Mouse (Mus musculus) frontal cortex, postnatal 36 days (tissue): Measurements from ENCODE around the gene Hba-x.
A peak's percentile ranks its signal among the peaks of the same experiment; 100 is the strongest.
"Not testable (repeated sequence)": the region's sequence is repeated elsewhere in the genome, so short reads cannot be mapped to it uniquely, and the experiment has no call there.

Source experiments
- DNase-seq, 2 experiments: peaks; one replicate each; pipeline ENCODE4 v3.0.0; 2022; ENCODE audit warnings: low spot score in 2 of 2

Hba-x gene

DNA sequence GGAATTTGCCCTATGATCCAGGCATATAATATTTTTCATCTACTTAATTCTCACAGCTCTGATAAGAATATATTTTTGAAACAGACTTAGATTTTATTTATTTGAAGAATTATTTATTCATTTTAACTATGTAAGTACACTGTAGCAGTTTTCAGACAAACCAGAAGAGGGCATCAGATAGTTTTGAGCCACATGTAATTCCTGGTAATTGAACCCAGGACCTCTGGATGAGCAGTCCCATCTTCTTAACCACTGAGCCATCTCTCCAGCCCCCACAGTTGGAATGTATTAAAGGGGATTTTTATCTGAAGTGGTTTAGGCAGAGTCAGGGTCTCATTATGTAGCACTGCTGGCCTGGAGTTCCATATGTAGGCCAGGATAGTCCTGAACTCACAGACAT is 9.7 kb downstream of the Hba-x start:
- DNase-seq, result not testable (repeated sequence)

DNA sequence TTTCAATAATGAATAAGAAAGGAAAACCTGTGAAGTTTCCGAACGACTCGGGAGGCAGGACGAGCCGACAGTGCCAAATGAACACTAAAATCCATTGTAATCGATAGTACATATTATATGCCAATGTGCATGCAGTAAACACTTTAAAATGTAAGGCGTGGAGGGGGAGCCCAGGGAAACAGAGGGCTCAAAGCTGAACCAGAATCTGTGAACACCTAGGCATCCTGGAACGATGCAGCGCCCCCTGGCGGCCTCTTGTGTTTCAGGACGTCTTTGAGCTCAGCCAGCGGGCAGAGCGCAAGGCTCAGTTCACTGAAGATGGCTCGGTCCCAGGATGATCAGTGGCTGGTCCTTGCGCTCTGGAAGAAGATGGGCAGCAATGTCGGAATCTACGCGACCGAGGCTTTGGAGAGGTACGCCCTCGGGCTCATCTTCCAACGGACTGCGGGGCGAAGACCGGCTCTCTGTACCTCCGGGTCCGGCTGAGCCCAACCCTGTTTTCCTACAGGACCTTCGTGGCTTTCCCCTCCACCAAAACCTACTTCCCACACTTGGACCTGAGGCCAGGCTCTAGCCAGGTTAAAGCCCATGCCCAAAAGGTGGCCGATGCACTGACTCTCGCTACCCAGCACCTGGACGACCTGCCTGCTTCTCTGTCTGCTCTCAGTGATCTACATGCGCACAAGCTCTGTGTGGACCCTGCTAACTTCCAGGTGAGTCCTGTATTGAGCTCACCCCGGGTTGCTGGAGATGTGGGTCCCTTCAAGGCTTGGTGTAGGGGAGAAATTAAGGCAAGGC is 10.7 kb downstream of the Hba-x start, which contains the start of gene Hbq1b:
TSS of gene Hbq1b (plus strand) at position 271 of the 798 bp plus-strand sequence.
- peak; percentile 74 to 87 for DNase-seq

DNA sequence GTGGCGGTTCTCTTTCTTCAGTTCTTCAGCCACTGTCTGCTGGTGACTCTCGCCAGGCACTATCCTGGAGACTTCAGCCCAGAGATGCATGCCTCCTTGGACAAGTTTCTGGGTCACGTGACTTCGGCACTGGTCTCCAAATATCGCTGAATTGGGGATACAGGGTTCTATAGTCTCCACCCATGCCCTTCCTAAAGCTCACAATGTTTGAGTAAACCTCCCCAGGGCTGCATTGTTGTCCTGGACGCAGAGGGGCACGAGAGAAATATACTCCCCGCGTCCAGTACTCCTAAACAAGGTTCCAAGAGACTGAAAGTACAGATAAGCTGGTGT is 11.3 kb downstream of the Hba-x start:
- DNase-seq, result no peak

DNA sequence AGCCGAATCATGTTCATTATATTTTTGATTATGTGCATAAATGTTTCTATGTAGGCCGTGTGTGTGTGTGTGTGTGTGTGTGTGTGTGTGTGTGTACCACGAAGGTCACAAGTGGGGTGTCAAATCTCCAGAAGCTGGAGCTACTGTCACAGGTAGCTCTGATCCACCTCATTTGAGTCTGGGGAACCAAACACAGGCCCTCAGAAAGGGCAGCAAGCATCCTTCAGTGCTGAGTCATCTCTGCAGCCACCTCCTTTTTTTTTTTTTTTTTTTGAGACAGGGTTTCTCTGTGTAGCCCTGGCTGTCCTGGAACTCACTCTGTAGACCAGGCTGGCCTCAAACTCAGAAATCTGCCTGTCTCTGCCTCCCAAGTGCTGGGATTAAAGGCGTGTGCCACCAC is 16.6 kb downstream of the Hba-x start:
- not testable (repeated sequence) for DNase-seq

DNA sequence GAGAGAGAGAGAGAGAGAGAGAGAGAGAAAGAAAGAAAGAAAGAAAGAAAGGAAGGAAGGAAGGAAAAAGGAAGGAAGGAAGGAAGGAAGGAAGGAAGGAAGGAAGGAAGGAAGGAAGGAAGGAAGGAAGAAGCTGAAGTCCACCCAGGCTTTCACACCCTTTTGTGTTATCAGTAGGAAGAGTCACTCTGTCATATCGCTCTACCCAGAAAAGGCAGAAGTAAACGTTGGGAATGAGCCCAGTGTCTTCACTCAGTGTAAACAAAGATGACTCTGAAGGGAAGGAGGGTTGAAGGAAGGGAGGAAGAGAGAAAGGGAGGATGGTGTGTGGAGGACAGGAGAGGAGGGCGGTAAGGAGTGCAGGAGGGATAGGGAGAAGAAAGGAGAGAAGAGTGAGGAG is 17.3 kb downstream of the Hba-x start:
- DNase-seq, result not testable (repeated sequence)

DNA sequence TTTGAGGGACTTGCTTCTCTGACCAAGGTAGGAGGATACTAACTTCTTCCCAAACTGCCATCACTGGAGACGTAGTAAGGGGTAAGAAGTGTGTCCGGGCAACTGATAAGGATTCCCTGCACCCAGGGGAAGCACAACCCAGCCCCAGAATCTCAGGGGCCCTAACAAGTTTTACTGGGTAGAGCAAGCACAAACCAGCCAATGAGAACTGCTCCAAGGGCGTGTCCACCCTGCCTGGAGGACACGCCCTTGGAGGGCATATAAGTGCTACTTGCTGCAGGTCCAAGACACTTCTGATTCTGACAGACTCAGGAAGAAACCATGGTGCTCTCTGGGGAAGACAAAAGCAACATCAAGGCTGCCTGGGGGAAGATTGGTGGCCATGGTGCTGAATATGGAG is 20.0 kb downstream of the Hba-x start, which contains the start of gene Hba-a2:
TSS of gene Hba-a2 (plus strand) at position 287 of the 400 bp plus-strand sequence.
- DNase-seq, result not testable (repeated sequence)

DNA sequence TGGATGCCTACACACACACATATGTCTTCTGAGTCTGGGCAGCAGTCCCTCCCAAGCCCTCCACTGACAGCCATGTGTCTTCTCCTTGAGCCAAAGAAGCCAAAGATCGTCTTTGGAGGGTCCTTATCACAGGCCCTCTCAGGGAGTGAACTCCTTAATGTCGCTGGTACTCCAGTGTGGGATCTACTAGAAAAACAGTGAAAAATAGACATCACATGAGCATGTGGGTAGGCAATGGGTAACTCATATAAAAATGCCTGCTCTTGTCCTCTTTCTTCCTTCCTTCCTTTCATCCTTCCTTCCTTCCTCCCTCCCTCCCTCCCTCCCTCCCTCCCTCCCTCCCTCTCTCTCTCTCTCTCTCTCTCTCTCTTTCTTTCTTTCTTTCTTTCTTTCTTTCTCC is 21.2 kb downstream of the Hba-x start:
- not testable (repeated sequence) for DNase-seq

DNA sequence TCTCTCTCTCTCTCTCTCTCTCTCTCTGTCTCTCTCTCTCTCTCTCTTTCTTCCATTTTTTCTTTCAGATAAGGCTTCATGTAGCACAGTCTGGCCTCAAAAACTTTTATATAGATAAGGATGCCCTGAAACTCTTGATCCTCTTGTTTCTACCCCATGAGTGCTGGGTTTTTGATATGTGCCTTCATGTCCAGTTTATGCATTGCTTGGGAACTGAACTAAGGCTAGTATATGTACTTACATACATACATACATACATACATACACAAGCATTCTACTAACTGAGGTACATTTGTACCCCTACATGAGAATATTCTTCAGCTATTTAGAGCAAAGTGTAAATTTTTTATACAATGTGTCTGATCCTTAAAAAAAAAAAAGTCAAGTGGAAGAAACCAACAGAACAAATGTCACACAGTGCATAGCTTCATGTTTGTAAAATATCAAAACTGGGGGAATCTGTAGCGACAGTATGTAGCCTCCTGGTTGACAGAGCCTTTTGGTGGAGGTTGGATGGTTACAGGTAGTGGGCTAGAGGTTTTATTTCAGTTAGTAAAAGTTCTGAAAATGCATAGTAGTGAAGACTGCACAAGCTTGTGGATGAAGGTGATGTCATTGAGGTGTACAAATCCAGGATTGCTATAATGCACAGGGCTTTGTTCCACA is 21.8 kb downstream of the Hba-x start:
- no peak for DNase-seq

DNA sequence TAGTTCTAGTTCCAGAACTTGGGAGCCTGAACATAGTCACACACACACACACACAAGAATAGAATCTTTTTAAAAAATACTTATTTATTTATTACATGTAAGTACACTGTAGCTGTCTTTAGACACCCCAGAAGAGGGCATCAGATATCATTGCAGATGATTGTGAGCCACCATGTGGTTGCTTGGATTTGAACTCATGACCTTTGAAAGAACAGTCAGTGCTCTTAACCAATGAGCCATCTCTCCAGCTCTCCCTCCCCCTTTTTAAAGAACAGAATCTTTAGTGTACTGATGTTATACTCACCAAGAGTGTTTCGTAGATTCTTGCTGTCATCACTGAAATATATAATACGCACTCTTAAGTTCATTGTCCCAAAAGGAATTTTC is 22.3 kb downstream of the Hba-x start:
- no peak for DNase-seq

DNA sequence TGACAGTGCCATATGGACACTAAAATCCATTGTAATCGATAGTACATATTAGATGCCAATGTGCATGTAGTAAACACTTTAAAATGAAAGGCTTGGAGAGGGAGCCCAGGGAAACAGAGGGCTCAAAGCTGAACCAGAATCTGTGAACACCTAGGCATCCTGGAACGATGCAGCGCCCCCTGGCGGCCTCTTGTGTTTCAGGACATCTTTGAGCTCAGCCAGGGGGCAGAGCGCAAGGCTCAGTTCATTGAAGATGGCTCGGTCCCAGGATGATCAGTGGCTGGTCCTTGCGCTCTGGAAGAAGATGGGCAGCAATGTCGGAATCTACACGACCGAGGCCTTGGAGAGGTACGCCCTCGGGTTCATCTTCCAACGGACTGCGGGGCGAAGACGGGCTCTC is 23.7 kb downstream of the Hba-x start, which contains the start of gene Hbq1a:
TSS of gene Hbq1a (plus strand) at position 205 of the 400 bp plus-strand sequence.
- DNase-seq, result peak; percentile 58 to 67

DNA sequence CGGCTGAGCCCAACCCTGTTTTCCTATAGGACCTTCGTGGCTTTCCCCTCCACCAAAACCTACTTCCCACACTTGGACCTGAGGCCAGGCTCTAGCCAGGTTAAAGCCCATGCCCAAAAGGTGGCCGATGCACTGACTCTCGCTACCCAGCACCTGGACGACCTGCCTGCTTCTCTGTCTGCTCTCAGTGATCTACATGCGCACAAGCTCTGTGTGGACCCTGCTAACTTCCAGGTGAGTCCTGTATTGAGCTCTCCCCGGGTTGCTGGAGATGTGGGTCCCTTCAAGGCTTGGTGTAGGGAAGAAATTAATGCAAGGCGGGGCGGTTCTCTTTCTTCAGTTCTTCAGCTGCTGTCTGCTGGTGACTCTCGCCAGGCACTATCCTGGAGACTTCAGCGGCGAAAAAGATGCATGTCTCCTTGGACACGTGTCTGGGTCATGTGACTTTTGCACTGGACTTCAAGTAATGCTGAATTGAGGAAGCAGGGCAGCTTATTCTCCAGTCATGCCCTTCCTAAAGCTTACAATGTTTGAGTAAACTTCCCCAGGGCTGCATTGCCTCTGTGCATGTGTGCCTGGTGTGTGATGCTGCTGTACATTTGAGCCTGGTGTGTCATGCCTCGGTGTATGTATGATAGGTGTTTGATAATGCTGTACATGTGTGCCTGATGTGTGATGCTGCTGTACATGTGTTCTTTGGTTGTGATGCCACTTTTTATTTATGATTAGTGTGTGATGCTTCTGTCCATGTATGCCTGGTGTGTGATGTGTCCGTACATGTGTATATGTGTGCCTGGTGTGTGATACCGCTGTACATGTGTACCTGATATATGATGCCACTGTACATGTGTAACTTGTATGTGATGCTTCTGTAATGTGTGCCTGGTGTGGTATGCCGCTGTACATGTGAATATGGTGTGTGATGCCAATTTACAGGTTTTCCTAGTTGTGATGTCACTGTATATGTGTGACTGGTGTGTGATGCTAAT is 24.4 kb downstream of the Hba-x start:
- DNase-seq, result no peak

DNA sequence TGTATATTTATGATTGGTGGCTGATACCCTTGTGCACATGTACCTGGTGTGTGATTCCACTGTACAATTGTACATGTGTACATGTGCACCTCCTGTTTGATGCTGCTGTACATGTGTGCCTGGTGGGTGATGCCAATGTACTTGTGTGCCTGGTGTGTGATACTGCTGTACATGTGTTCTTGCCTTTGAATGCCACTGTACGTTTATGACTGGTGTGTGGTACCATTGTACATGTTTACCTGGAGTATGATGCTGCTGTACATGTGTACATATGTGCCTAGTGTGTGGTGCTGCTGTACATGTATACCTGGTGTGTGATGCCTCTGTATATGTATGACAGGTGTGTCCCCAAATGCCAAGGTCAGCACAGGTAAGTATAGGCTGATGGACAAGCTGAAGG is 25.3 kb downstream of the Hba-x start:
- DNase-seq, result no peak

DNA sequence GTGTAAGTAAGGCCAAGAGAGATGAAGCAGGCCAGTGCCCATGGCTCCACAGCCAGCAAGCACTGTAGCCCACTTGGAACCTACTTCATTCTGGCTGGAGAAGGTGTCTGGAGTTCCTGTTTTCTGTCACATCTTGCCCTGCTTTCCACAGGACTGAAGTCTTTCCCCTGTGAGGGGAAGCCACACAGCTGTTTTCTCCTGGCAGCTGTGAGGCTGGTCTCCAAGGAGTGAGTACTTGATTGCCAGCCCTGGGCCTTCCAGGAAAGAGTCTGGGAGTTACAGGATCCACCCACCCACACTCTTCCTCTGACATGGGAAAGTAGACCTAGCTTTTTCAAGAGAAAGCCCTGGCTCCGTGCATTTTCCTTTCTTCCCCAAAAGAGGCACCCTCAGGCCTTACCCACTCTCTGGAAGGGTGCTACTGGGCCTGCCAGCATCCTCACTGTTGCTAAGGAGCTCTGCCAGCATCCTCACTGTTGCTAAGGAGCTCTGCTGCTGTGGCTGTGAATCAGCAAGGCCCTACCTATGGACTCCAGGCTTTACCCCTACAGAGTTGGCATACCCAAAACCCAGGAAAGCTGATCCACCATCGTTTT is 26.7 kb downstream of the Hba-x start:
- DNase-seq, result peak; percentile 36 to 59

DNA sequence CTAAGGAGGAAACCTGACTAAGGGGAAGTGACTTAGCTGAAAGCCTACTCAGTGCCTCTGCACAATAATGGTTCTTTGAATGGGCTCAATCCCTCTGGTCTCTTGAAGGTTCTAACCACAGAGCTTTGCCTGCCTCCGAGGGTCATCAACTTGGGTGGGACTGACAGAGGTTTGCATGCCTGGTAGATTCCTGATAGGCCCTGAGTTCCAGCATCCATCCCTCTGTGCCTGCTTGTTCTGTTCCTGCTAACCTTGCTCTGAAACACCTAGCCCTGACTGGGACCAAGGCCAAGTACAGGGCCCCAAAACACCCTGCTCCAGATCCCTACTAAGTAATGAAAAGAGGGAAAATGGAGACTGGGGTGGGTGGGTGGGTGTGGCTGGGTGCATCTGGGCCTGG is 27.3 kb downstream of the Hba-x start:
- no peak for DNase-seq

DNA sequence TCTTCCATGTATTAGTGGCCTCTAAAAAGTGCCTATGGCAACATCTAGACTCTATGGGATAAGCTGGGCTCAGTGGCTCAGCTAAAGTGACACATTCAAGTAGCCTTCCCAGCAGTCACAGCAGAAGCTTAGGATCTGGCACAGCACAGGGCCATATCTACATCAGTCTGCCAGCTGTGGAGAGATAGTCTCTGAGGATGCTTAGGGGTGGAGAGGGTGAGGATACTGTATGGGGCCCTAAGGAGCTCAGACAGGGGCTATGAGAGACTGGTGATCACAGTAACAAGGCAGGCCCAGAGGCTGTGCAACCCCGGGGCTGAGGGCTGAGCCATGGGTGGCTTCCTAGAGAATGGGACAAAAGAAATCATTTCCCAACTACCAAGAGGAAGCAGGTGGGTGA is 30.8 kb downstream of the Hba-x start:
- no peak for DNase-seq

DNA sequence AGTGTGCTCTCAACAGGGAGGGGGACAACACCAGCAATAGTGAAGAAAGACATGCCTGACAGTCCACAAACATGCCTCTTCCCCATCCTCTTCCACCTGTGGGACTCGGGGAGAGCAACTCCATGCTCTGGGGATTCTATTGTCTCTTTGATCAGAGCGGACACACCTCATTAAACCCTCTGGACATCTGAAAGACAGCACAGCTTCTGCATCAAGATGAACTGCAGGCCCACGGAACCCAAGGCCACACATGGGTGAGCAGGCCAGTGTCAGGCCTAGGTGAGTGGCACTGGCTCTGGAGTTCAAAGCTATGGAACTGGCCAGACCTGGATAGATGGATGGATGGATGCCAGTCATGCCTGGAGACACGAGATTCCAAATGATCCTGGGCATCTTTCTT is 33.2 kb downstream of the Hba-x start:
- no peak for DNase-seq

DNA sequence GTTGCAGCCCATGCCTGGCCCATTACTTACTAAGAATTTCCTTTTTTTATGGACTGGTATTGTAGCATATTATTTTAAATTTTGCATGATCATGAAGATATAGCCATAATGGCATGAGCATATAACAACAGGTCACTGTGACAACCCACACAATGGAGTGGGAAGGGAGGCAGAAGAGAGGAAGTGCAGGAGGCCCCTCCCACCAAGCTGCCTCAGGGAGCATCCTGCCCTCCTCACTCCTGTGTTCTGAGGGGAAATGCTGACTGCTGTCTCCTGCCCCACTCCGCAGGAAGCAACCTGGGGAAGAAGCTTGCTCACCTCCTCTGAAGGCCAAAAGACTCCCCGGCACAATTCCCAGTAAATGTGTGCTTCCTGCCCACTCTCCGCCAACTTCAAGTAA is 33.7 kb downstream of the Hba-x start:
- no peak for DNase-seq

DNA sequence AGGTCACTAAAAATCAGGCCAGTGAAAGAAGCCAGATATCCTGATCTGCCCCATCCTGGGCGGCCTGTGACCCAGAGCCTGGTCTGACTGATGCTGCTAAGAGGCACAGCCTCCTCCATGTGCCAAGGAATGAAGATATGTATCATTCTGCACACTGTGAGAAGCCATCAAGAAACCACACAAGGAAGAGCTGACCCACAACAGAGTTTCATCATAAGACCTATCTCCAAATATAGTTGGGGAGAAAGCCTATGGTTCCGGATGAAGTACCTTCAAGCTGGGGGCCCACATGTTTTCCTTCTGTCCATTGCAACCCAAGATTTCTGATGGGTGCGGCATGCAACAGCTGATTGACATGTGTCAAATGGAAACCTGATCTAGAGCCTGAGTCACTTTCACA is 39.8 kb downstream of the Hba-x start:
- DNase-seq, result no peak

DNA sequence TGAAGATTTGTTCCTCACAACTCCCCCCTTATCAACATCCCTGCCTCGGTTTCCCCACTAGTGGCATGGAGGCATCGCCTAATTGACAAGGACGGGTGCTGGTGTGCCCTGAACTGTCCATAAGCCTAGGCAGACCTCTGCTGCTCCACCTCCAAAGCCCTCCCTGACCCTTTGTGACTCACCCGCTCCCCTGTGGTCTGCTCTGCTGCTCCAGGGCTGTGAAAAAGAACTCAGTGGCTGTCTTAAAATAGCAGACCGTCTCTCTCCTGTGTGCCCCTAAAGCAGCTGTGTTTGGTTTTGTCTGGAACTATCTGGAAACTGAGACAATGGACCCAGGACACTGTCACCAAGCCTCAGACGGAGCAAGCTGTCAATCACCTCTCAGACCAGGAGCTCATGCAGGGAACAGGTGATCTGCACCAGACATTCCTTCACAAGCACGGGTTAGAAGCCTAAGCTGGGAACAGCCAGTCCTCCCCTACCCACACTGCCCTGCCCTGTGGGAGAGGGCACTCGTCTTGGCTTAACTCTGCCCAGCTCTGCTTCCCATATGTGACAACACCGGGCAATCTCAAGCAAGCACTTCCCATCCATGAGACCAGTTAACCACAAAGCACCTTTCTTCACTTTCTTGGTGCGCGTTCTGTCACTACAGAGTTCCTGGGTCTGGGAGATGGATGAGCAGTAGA is 44.5 kb downstream of the Hba-x start:
- no peak for DNase-seq

DNA sequence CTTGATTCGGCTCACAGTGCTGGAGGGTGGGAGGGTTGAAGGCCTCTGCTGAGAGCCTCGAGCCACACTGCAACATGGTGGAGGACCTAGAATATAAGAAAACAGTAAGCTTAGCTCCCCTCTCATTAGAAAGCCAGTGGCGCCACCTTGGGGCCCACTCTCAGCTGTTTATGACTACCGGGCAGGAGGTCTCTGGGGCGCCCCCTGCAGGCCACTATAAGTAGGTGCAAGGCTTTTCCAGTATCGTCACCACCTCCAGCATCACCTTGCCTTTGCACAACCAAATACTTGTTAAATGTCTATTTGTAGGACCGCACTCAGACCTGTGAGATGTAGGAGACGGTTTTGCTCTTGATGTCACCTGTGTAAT is 45.0 kb downstream of the Hba-x start:
- peak; percentile 54 to 76 for DNase-seq

DNA sequence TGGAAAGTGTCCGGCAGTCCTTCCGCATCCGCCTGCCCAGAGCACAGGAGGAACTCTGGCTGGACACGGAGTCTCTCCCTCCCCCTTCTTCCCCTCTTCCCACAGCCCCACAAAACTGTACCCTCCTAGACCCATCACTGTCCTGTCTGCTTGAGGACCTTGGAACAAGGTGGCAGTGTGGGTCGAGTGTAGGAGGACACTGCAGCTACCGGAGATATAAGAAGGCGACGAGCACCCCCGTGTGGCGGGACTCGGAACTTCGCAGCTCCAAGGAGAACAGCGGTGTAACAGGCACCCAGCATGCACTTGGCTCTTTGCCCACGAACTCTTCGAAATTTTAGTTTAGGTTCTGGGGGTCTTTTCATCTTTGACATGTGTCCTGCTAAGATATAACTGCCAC is 48.4 kb downstream of the Hba-x start:
- peak; percentile 84 to 91 for DNase-seq
